14 mouse cellular contexts compared by ENCODE assay signal in the genomic region with DNA sequence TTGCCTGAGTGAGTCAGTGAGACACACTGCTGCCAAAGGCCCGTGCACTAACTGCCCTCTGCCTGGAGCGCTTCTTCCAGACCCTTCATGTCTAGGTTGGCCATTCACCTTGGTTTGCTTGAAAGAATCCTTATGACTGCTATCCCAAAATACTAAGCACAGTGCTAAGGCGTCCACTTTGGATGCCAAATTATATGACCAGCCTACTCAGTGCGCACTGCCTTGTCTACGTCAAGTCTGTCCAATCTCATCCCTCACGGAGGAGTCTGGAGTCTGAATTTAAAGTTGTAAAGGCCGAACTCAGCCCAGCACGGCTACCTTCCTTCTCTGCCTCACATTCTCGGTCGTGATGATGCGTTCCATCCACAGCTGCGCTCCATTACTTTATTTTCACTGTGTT. TPM values are rescaled to one million over a fixed set of nuclear protein-coding genes. Genes with fewer than 3 reads are reported as not detected.
"Had no signal": no experiment of that assay in that cellular context is flagged by ENCODE, and none has a peak within 500 bp of the region (broad histone marks: within the 10 kb centered on the region; RNA-seq: fewer than 3 reads in every experiment).

No protein-coding gene starts in this region.

- H3K4me3 ChIP-seq: liver, embryonic 12.5 days; midbrain, embryonic 15.5 days had no signal

- H3K9me3 ChIP-seq: midbrain, embryonic 15.5 days had no signal

- H3K36me3 ChIP-seq: liver, embryonic 12.5 days; midbrain, embryonic 15.5 days had no signal

- H3K4me1 ChIP-seq: liver, embryonic 12.5 days; midbrain, embryonic 15.5 days had no signal

- DNase-seq: kidney, adult 11 months; kidney, adult 9 months; kidney, postnatal 36 days; layer of hippocampus, adult 9-11 months; layer of hippocampus, postnatal 36 days; left cerebral cortex, postnatal 4 days; lung, embryonic 14.5 days; lung, postnatal 10 days; lung, postnatal 4 days; thymus, postnatal 4 days had no signal

- H3K27me3 ChIP-seq: liver, embryonic 12.5 days; midbrain, embryonic 15.5 days had no signal

- ATAC-seq: liver, embryonic 12.5 days; midbrain, embryonic 15.5 days had no signal

RNA-seq across cellular contexts. Expression of a gene that starts 39.9 kb away (rescaled TPM):
- total RNA-seq: megakaryocyte-erythroid progenitor cell, adult 5-6 weeks had no signal
- polyA plus RNA-seq: liver, embryonic 12.5 days; liver, embryonic 16.5 days had no signal
